Mouse (Mus musculus): ENCODE data around the gene Fgfr2.
"Not testable (repeated sequence)": the region's sequence is repeated elsewhere in the genome, so short reads cannot be mapped to it uniquely, and the experiment has no call there.

Fgfr2 gene

GRCm38 (mm10) chr7:133120221-133120751, 2.9 kb downstream of the Fgfr2 start:
- DNase-seq (ENCODE audit: low read depth) = peak; percentile 29

- no peak for DNase-seq (ENCODE audit: low read depth)
Observed at GRCm38 (mm10) chr7:133117815-133118214, 5.3 kb downstream of the Fgfr2 start.

GRCm38 (mm10) chr7:133116542-133116941, 6.6 kb downstream of the Fgfr2 start:
- DNase-seq (ENCODE audit: low read depth) = no peak

- no peak for DNase-seq (ENCODE audit: low read depth)
Observed at GRCm38 (mm10) chr7:133115886-133116285, 7.3 kb downstream of the Fgfr2 start.

DNA sequence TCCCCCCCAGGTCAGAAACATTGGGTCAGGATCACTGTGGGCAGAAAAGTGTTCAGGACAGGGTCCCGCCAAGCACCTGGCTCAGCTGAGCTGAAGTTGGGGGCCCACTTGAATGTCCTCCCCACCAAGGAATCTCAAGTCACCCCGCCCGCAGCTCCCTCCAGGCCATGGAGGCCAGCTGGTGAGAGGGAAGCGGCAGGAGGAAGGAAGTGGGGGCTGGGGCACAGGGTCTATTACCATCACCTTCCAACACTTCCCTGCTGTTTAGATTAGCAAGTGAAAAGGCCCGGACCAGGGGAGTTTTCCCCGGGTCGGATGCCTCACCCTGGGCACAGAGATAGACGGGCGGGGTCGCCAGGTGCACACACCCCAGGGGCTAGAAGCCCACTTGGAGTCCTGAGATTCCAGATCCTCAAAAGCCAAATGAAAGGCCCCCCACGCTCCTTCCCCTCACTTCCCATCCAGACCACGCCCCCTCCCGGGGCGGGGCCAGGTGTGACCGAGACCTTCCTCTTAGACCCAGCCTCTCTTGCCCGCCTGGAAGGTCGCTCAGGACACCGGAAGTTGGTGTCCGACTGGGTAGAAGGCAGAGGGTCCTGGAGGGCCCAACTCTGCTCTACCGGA, 8.2 kb downstream of the Fgfr2 start:
- DNase-seq (ENCODE audit: low read depth) = no peak

GRCm38 (mm10) chr7:133113185-133113895, 9.8 kb downstream of the Fgfr2 start:
- DNase-seq (ENCODE audit: low read depth) = no peak

DNA sequence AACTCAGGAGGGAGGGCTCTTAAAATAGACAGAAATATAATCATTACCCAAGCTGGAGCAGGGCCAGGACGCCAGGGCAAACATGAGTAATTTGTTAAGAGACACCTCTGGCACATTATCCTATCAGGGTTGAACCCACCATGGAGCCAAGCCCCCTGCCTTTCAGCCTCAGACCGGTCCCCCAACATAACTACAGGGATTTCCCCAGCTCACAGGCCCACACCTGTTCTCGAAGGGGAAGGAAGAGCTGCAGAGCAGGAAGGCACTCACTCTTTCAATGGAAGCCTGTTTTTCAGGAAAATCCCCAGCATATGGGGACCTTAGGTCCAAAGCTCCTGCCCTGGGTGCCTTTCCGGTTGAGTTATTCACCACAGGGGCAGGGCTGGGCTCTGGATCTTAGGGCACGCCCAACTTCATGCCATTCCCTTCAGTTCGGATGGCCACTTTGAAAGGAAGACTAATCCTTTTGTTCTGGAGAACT, 10.8 kb downstream of the Fgfr2 start:
- no peak for DNase-seq (ENCODE audit: low read depth)

- no peak for DNase-seq (ENCODE audit: low read depth)
Observed at GRCm38 (mm10) chr7:133109442-133109841, 13.7 kb downstream of the Fgfr2 start.

GRCm38 (mm10) chr7:133108695-133109094, 14.5 kb downstream of the Fgfr2 start:
- DNase-seq (ENCODE audit: low read depth) = no peak

- DNase-seq (ENCODE audit: low read depth) = no peak
Observed at GRCm38 (mm10) chr7:133102578-133102977, 20.6 kb downstream of the Fgfr2 start.

DNA sequence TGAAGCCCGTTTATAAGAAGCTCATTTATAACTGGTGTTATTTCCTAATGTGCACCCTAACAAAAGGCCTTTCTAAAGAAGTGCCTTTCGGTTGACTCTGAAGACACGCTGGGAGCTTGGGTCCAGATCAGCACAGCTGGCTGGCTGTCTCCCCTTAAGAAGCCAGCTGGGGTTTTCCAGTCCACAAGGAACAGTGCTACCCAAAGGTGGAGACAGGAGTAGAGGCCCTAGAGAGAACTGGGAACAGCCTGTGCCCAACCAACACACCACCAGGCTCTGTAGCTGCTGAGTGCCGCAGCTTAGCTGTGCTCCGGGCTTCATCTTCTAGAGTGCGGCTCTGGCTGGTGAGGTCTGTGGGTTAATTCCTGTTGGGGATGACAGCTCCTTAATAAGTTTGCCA, 22.1 kb downstream of the Fgfr2 start:
- DNase-seq (ENCODE audit: low read depth) = no peak

DNA sequence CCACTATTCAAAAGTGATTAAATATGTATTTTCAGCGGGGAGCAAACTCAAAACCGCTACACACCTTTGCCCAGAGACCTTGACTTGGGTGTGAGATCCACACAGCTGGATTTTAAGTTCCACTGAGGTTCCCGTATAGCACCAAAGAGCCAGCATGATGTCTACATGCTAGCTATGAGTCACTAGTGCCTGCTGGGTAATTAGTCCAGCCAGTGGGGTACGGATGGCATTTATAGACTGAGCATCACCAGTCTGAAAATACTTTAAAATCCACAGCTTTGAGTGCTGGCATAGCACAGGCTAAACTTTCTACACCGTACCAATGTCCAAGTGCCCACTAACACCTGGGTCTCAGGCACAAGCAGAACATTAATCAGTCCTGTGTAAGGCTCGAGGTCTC, 23.0 kb downstream of the Fgfr2 start:
- DNase-seq (ENCODE audit: low read depth) = no peak

- no peak for DNase-seq (ENCODE audit: low read depth)
Observed at GRCm38 (mm10) chr7:133099266-133099665, 23.9 kb downstream of the Fgfr2 start.

DNA sequence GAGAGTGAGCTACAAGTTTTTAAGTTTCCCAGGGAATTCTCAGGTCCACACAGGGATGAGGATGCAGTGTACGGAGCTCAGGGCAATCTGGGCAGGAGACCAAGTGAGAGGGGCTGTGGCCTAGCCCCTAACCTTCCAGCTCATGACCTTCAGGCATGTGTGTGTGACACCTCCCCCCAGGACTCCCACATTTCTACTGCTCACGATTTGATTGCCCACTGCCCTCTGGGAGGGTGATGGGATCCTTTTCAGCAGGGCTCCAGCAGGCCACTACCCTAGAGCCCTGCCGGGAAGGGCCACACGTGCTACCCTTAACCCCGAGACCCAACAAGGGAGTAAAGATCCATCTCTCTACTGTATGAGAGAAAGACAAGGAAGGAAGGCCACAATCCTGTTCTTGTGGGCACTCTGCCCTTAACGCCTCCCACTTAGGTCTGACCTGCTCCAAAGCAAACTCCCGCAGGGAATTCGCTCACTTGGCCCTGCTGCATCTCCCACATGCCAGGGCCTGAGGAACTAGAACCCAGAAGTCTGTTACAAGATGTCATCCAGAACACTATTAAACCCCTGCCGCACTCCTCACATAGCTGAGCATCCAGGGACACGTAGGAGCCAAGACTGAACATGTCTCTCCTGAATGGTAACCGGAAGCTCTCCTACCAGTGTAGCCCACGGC, 24.9 kb downstream of the Fgfr2 start:
- DNase-seq (ENCODE audit: low read depth) = no peak

DNA sequence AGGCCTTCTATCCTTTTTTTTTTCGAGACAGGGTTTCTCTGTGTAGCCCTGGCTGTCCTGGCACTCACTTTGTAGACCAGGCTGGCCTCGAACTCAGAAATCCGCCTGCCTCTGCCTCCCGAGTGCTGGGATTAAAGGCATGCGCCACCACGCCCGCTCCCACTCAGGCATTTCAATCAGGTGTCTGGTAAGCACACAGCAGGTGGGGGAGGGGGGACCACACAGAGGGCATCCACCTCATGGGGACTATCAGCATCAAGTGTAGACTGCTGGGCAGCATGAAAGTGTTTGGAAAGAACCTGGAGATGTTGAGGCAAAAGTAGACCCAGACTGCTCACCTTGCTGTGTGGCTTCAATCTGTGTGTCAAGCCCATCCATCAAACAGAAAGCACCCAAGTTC, 27.5 kb downstream of the Fgfr2 start:
- DNase-seq (ENCODE audit: low read depth) = not testable (repeated sequence)

- no peak for DNase-seq (ENCODE audit: low read depth)
Observed at GRCm38 (mm10) chr7:133094711-133095495, 28.2 kb downstream of the Fgfr2 start.

- no peak for DNase-seq (ENCODE audit: low read depth)
Observed at GRCm38 (mm10) chr7:133094161-133094560, 29.0 kb downstream of the Fgfr2 start.

GRCm38 (mm10) chr7:133093731-133094130, 29.4 kb downstream of the Fgfr2 start:
- no peak for DNase-seq (ENCODE audit: low read depth)

GRCm38 (mm10) chr7:133090641-133091040, 32.5 kb downstream of the Fgfr2 start:
- DNase-seq (ENCODE audit: low read depth) = no peak

- DNase-seq (ENCODE audit: low read depth) = no peak
Observed at GRCm38 (mm10) chr7:133089621-133090260, 33.4 kb downstream of the Fgfr2 start.

DNA sequence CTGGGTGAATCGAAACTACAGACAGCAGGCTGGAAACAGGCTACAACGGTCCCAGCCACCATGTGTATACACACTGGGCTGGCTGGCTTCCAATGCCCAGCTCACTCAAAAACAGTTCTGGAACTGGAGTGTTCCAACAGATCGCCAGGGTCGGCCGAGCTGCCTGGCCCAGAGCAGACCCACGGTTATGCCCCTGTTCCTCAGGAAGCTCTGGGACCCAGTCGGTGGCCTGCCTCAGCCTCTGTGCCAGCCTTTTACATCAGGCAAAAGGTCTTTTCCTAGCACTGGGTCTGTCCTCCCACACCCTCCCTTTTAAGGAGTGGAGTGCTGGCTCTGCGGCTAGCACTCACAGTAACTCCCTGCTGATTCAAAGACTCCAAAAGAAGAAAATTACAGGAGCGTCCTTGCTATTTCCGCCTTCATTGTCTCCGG, 34.3 kb downstream of the Fgfr2 start:
- no peak for DNase-seq (ENCODE audit: low read depth)

- no peak for DNase-seq (ENCODE audit: low read depth)
Observed at GRCm38 (mm10) chr7:133088411-133088810, 34.7 kb downstream of the Fgfr2 start.

All from 416B (cell line).